Mouse (Mus musculus): Measurements from ENCODE around the gene Nup210l. TPM values are rescaled to one million over a fixed set of nuclear protein-coding genes. Genes with fewer than 3 reads are reported as not detected.

Nup210l gene
- 0.35 and 0.36 TPM in 2 replicates for polyA plus RNA-seq (2012; rRNA removed)

DNA sequence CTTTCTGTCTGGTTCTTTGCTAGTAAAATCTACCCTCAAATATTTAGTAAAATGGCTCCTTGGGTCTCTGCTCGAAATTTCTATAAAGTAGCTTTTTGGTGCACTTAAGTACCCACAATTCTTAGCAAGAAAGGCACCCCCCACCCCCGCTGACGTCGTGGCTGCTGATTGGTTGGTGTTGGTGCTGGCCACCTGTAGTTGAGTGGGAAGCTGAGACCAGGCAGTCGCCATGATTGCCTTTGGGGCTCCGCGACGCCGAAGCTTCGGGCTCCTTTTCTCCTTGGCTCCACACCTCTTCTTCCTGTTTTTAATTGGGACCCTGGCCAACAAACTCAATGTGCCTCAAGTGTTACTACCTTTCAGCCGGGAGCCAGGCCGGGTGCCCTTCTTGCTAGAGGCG, at the start of gene Nup210l:
Gene Nup210l (plus strand): TSS at position 195 of the 400 bp plus-strand sequence.

DNA sequence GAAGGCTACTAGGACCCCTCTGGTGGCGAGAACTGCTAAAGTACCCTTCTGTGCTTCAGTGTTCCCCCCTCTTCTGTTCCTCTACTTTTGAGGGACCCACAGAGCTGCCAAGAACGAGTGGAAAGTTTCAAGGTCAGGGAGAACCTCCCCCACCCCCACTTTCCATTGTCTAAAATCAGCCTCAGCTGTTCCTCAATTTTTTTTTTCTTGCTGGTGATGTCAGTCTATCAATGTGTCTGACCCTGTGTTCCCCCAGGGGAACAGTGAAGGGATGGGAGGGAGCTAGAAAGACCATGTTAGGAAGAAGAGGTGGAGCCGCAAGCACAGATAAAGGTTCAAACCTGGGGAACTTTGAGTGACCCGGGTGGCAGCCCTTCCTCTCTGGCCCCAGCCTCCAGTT, 31.6 kb upstream of the Nup210l start, which contains the start of gene Tpm3:
Gene Tpm3 (plus strand): TSS at position 356 of the 400 bp plus-strand sequence.

DNA sequence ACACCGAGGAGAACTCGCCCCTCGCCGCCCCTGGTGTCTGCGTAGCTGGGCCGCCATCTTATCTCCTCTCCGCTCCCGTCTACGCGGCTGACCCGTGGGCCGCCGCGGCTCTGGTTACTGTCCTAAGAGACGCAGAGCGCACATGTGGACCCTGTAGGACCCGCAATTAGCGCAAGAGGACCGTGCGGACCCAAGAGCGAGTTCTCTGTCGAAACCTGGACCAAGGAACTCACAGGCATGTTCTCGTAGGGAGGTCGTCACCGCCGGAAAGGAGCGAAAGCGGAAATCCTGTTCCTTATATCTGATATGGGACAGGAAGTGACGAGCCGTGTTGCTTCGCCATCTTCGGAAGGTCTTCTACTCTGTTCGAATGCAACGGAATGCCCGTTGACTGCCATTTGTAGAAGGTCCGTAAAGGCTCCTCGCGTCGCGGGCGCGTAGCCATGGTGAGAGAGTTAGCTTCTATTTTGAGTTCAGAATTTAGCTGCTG, 109.5 kb downstream of the Nup210l start, which contains the start of the genes Rps27 and Rab13:
Gene Rps27 (minus strand): TSS at position 275 of the 490 bp plus-strand sequence.
Gene Rab13 (plus strand): TSS at position 319 of the 490 bp plus-strand sequence.

DNA sequence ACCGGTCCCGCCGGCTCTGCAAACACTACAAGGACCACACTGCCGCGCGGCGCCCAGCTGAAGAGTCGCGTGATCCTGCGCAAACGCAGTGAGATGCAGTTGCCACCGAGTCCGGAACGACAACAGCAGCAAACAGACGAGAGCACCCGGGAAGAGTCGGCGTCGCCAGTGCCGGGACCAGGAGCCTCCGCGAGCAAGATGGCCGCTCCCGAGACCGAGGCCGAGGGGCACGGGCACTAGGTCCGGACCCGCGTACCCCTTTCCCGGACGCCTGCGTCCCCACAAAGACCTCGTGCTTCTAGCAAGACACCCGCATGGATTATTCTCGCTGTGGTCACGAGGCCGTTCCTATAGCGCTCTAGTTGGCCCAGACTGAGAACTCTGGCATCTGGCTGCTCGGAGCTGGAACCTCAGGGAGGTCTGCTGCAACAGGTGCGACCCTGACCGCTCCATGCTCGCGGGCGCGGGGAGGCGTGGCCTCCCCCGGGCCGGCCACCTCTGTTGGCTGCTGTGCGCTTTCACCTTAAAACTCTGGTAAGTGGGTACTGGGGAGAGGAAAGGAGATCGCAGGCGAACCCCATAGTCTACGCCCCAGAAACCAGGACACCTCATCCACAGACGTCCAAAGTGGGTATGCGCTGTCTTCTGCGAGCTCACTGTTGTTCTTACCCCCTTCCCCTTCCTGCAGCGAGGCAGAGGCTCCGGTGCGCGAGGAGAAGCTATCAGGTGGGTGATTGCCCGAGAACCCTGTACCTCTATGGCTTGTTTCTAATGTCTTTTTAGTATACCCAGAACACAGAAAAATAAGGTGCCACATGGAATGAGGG, 127.8 kb downstream of the Nup210l start, which contains the start of gene Jtb:
Gene Jtb (plus strand): TSS at position 91 of the 827 bp plus-strand sequence.

DNA sequence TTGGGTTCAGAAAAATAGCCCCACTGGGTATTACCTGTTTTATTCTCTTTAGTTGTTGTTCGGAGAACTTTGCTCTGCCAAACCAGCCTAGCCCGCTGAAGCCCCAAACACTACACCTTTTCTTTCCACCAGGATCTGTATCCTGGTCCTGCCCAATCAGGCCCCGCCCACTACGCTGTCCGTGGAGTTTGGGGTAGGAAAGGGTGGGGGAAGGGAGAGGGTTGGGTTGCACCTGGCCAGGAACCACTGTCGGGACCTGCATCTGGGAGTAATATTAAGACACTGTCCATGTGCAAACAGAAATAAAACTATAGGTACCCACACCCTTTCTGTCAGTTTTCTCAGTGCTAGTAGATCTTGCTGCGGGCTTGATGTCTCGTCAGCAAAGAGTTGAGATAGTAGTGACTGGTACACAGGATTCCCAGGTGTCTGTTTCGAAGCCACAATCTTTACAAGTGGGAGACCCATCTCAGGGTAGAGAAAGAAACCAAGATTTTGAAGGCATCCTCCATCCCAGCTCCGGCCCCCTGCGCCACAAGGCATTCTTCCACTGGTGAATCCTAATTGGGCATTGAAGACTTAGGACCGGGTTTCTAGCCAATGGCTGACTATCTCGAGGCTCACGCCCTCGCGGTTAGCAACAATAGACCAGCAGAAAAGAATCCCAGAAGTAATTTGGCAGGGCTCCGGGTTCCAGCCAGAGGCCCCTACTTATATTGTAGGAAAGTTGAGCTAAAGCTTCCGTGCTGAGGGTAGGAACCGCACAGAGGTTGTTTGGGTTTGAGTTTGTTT, 139.2 kb downstream of the Nup210l start, which contains the start of gene Creb3l4:
Gene Creb3l4 (minus strand): TSS at position 529 of the 792 bp plus-strand sequence.

GRCm38 (mm10) chr3:90247960-90248745, 144.2 kb downstream of the Nup210l start, which contains the start of gene Slc39a1:
TSS of gene Slc39a1 (plus strand) at chr3:90248172.

GRCm38 (mm10) chr3:90253653-90254418, 149.9 kb downstream of the Nup210l start, which contains the start of gene Crtc2:
TSS of gene Crtc2 (plus strand) at chr3:90254163.

Other genes starting within 250 kb of the Nup210l start
- gene Il6ra, start 190.9 kb upstream of the Nup210l start, polyA plus RNA-seq (2012; rRNA removed), result 4.3 and 5.0 TPM in 2 replicates
- gene Atp8b2, start 140.6 kb upstream of the Nup210l start, polyA plus RNA-seq (2012; rRNA removed), result 4.2 and 6.1 TPM in 2 replicates
- 81.8 and 82.9 TPM in 2 replicates for gene Hax1, start 105.4 kb upstream of the Nup210l start, polyA plus RNA-seq (2012; rRNA removed)
- 27.9 and 28.0 TPM in 2 replicates for gene 4933434E20Rik, start 52.5 kb upstream of the Nup210l start, polyA plus RNA-seq (2012; rRNA removed)
- gene Ubap2l, start 51.5 kb upstream of the Nup210l start, polyA plus RNA-seq (2012; rRNA removed), result 42.5 and 47.3 TPM in 2 replicates
- gene Tpm3, start 31.5 kb upstream of the Nup210l start, polyA plus RNA-seq (2012; rRNA removed), result 79.1 and 85.0 TPM in 2 replicates
- gene Rps27, start 109.5 kb downstream of the Nup210l start, polyA plus RNA-seq (2012; rRNA removed), result 1,483 and 1,543 TPM in 2 replicates
- gene Rab13, start 109.6 kb downstream of the Nup210l start, polyA plus RNA-seq (2012; rRNA removed), result 4.3 and 5.0 TPM in 2 replicates
- gene Jtb, start 127.5 kb downstream of the Nup210l start, polyA plus RNA-seq (2012; rRNA removed), result 28.2 and 29.7 TPM in 2 replicates
- 0.24 TPM in 2 replicates for gene Creb3l4, start 139.4 kb downstream of the Nup210l start, polyA plus RNA-seq (2012; rRNA removed)
- 18.0 and 18.6 TPM in 2 replicates for gene Slc39a1, start 144.0 kb downstream of the Nup210l start, polyA plus RNA-seq (2012; rRNA removed)
- gene Crtc2, start 150.0 kb downstream of the Nup210l start, polyA plus RNA-seq (2012; rRNA removed), result 7.5 and 9.5 TPM in 2 replicates
- gene Dennd4b, start 161.1 kb downstream of the Nup210l start, polyA plus RNA-seq (2012; rRNA removed), result 4.3 and 5.1 TPM in 2 replicates
- 3.9 and 5.1 TPM in 2 replicates for gene Gatad2b, start 189.0 kb downstream of the Nup210l start, polyA plus RNA-seq (2012; rRNA removed)

All from liver, embryonic 18 days (tissue).